Comparison of ENCODE assay signal across 8 mouse cellular contexts in the genomic region with DNA sequence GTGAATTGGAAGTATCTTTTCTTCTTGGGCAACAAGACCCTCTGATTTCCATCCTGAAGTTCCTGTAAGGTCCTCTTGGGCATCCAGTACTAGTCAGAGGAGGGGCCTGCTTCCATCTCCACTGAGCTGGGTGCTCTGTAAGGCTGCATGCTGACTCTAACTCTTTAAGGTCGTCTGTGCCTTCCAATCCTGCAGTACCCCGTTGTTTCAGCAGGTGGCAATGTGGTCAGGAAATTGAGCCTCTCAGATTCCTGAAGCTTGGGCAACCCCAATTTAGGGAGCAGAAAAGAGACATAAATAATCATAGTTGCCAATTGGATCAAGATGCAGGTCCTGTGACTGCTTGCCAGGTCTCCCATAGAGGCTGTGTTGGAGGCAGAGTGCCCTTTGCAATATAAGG. TPM values are rescaled to one million over a fixed set of nuclear protein-coding genes. Genes with fewer than 3 reads are reported as not detected.
DNase-seq lines count a peak whose midpoint lies in the region; TF ChIP-seq lines count a peak whose summit lies in the region.

No protein-coding gene starts in this region.

- H3K27ac ChIP-seq in olfactory bulb, adult 2 months (ENCODE audit: insufficient read depth, low read depth, low read length), result peak overlapping the region; percentile 50

- no peak for TF ChIP-seq POLR2A in olfactory bulb, adult 2 months (IDR thresholded peaks at IDR 0.05; ENCODE audit: insufficient read depth, low read depth, low read length)

- no peak overlapping the region for H3K4me3 ChIP-seq in olfactory bulb, adult 2 months (ENCODE audit: insufficient read depth, low read depth, low read length)

- TF ChIP-seq CTCF in olfactory bulb, adult 2 months (IDR thresholded peaks at IDR 0.05; ENCODE audit: insufficient read depth, low read depth, low read length), result peak; percentile 43; the same call in 1 of the 2 replicates

- DNase-seq in A20 (ENCODE audit: low read depth, low spot score) (peak; percentile 54), NIH3T3 (ENCODE audit: low read depth) (peak; percentile 76)
- DNase-seq in cerebellum, postnatal 36 days, result peak; percentile 52 to 54
- peak; percentile 47 for DNase-seq in gastrocnemius, postnatal 14 days
- DNase-seq in kidney, postnatal 14 days, result peak; percentile 53
- DNase-seq in lung, adult 18-20 months, result peak; percentile 23 to 55
- DNase-seq in thymus, postnatal 36 days, result peak; percentile 53 to 58

- peaks cover 3% of the 10 kb centered on the region; the same call in 1 of the 2 replicates for H3K4me1 ChIP-seq in olfactory bulb, adult 2 months (ENCODE audit: control insufficient read depth, insufficient read depth, low read length)

- 1% methylated on average over 2 of the region's 2 CpGs for WGBS in olfactory bulb, adult 2 months

- intact Hi-C loops in gastrocnemius, postnatal 14 days (cut with DNase I; ENCODE audit: low total_unique reads), result no loop called here

RNA-seq across cellular contexts. Expression of a gene that starts 31.5 kb away (rescaled TPM):
- total RNA-seq in gastrocnemius, postnatal 14 days (2021), result 1 to 10 TPM in 1 of 2 experiments, under 1 TPM in 1; 0.92 to 1.3 TPM
- polyA plus RNA-seq in olfactory bulb, adult 2 months (2012; ENCODE audit: insufficient read depth, insufficient read length, low replicate concordance, missing spikeins), result not detected in 2 replicates
